Comparison of ENCODE assay signal across 13 mouse cellular contexts in genomic region chr15:82268185-82268584, GRCm38 (mm10). TPM values are rescaled to one million over a fixed set of nuclear protein-coding genes. Genes with fewer than 3 reads are reported as not detected.
A peak's percentile ranks its signal among the peaks of the same experiment; 100 is the strongest.
DNase-seq lines count a peak whose midpoint lies in the region; ATAC-seq lines count a peak whose summit lies in the region.
"Had no signal": no experiment of that assay in that cellular context is flagged by ENCODE, and none has a peak within 500 bp of the region (broad histone marks: within the 10 kb centered on the region; RNA-seq: fewer than 3 reads in every experiment).

No protein-coding gene starts in this region.

- H3K9ac ChIP-seq in liver, embryonic 12.5 days: no peak overlapping the region
- H3K9ac ChIP-seq: embryonic facial prominence, embryonic 12.5 days; limb, embryonic 13.5 days had no signal

- peak overlapping the region; percentile 53; the same call in 1 of the 2 replicates for H3K27ac ChIP-seq in forebrain, embryonic 10.5 days
- no peak overlapping the region for H3K27ac ChIP-seq in liver, embryonic 12.5 days
- H3K27ac ChIP-seq: embryonic facial prominence, embryonic 12.5 days; limb, embryonic 13.5 days; macrophage had no signal

- no peak for ATAC-seq in liver, embryonic 12.5 days

- DNase-seq in left cerebral cortex, postnatal 14 days (ENCODE audit: low spot score in 2 of 2): peak; percentile 74 to 91
- DNase-seq in left cerebral cortex, adult 9 months (ENCODE audit: low spot score in 2 of 2): no peak
- DNase-seq in forebrain, embryonic 10.5 days (ENCODE audit: extremely low spot score, low spot score): peak; percentile 39
- peak; percentile 52 to 63 for DNase-seq in layer of hippocampus, postnatal 14 days (ENCODE audit: low spot score in 2 of 2)
- DNase-seq in retina, postnatal 1 day: peak; percentile 63
- DNase-seq in urinary bladder, postnatal 25 days (ENCODE audit: low spot score): no peak
- DNase-seq in urinary bladder, postnatal 14 days (ENCODE audit: low spot score): no peak
- DNase-seq: gastrocnemius, postnatal 14 days; kidney, adult 18-20 months had no signal

- intact Hi-C loops in left cerebral cortex, postnatal 14 days (cut with DNase I): loop anchor here (5.0 kb wide), 1 partner anchor 149 kb away; no protein-coding TSS in a partner anchor

- H3K9me3 ChIP-seq in forebrain, embryonic 10.5 days: no peaks in the 10 kb centered on the region
- no peaks in the 10 kb centered on the region for H3K9me3 ChIP-seq in liver, embryonic 12.5 days (replicated peaks)
- H3K9me3 ChIP-seq: embryonic facial prominence, embryonic 12.5 days; limb, embryonic 13.5 days had no signal

- peaks cover 24% of the 10 kb centered on the region for H3K27me3 ChIP-seq in forebrain, embryonic 10.5 days (ENCODE audit: poor library complexity, severe bottlenecking)
- H3K27me3 ChIP-seq in liver, embryonic 12.5 days (replicated peaks): peaks cover 50% of the 10 kb centered on the region

- H3K4me3 ChIP-seq in forebrain, embryonic 10.5 days: peak overlapping the region; percentile 18; the same call in 1 of the 2 replicates
- H3K4me3 ChIP-seq in liver, embryonic 12.5 days: no peak overlapping the region
- H3K4me3 ChIP-seq: embryonic facial prominence, embryonic 12.5 days; limb, embryonic 13.5 days had no signal

- H3K4me2 ChIP-seq in liver, embryonic 12.5 days: no peak overlapping the region
- H3K4me2 ChIP-seq: embryonic facial prominence, embryonic 12.5 days; limb, embryonic 13.5 days had no signal

- H3K4me1 ChIP-seq in forebrain, embryonic 10.5 days: peaks cover 38% of the 10 kb centered on the region
- H3K4me1 ChIP-seq in liver, embryonic 12.5 days: peaks cover 10% of the 10 kb centered on the region
- H3K4me1 ChIP-seq: limb, embryonic 13.5 days had no signal

- WGBS in forebrain, embryonic 10.5 days: 23% methylated on average over 3 of the region's 3 CpGs
- 30% methylated on average over 3 of the region's 3 CpGs for WGBS in liver, embryonic 12.5 days (ENCODE audit: insufficient replicate concordance)

- H3K36me3 ChIP-seq in forebrain, embryonic 10.5 days (replicated peaks): no peaks in the 10 kb centered on the region
- H3K36me3 ChIP-seq in liver, embryonic 12.5 days: no peaks in the 10 kb centered on the region
- H3K36me3 ChIP-seq: embryonic facial prominence, embryonic 12.5 days; limb, embryonic 13.5 days had no signal

RNA-seq across cellular contexts. Expression of gene Sept3, which starts 6.5 kb away (rescaled TPM):
- 100 to 1,000 TPM; 428 to 442 TPM for total RNA-seq in left cerebral cortex, postnatal 14 days (2021)
- 62.1 and 62.5 TPM in 2 replicates for polyA plus RNA-seq in forebrain, embryonic 10.5 days (2016; fragmentation: Nextera tagmentation; extraction: Ambion mirVana)
- total RNA-seq in layer of hippocampus, postnatal 14 days (2021): 100 to 1,000 TPM; 583 to 613 TPM
- 0.81 and 1.4 TPM in 2 replicates for polyA plus RNA-seq in liver, embryonic 12.5 days (2016; fragmentation: Nextera tagmentation; extraction: Ambion mirVana)

RNA-seq across cellular contexts. Expression of gene 1500009C09Rik, which starts 16.0 kb away (rescaled TPM):
- 100 to 1,000 TPM; 104 TPM for total RNA-seq in left cerebral cortex, postnatal 14 days (2021)
- 0.26 TPM in 1 of 2 replicates, not detected in the other for polyA plus RNA-seq in forebrain, embryonic 10.5 days (2016; fragmentation: Nextera tagmentation; extraction: Ambion mirVana)
- 10 to 100 TPM; 89.4 to 94.8 TPM for total RNA-seq in layer of hippocampus, postnatal 14 days (2021)
- not detected in 2 replicates for polyA plus RNA-seq in liver, embryonic 12.5 days (2016; fragmentation: Nextera tagmentation; extraction: Ambion mirVana)
- total RNA-seq: gastrocnemius, postnatal 14 days had no signal
- polyA plus RNA-seq: embryonic facial prominence, embryonic 12.5 days; limb, embryonic 13.5 days; macrophage had no signal

RNA-seq across cellular contexts. Expression of gene Cenpm, which starts 23.6 kb away (rescaled TPM):
- total RNA-seq in left cerebral cortex, postnatal 14 days (2021): 1 to 10 TPM; 3.3 to 5.0 TPM
- 95.1 and 97.3 TPM in 2 replicates for polyA plus RNA-seq in forebrain, embryonic 10.5 days (2016; fragmentation: Nextera tagmentation; extraction: Ambion mirVana)
- total RNA-seq in layer of hippocampus, postnatal 14 days (2021): 1 to 10 TPM; 5.1 to 5.3 TPM
- polyA plus RNA-seq in liver, embryonic 12.5 days (2016; fragmentation: Nextera tagmentation; extraction: Ambion mirVana): 48.3 and 51.2 TPM in 2 replicates

RNA-seq across cellular contexts. Expression of gene Wbp2nl, which starts 30.6 kb away (rescaled TPM):
- not detected for total RNA-seq in left cerebral cortex, postnatal 14 days (2021)
- 0.10 and 0.11 TPM in 2 replicates for polyA plus RNA-seq in forebrain, embryonic 10.5 days (2016; fragmentation: Nextera tagmentation; extraction: Ambion mirVana)
- not detected for total RNA-seq in layer of hippocampus, postnatal 14 days (2021)
- 0.22 and 0.31 TPM in 2 replicates for polyA plus RNA-seq in liver, embryonic 12.5 days (2016; fragmentation: Nextera tagmentation; extraction: Ambion mirVana)
- total RNA-seq: gastrocnemius, postnatal 14 days had no signal
- polyA plus RNA-seq: limb, embryonic 13.5 days; macrophage had no signal

RNA-seq across cellular contexts. Expression of gene Tnfrsf13c, which starts 44.0 kb away (rescaled TPM):
- total RNA-seq in left cerebral cortex, postnatal 14 days (2021): under 1 TPM; 0.27 to 0.35 TPM
- 0.18 TPM in 1 of 2 replicates, not detected in the other for polyA plus RNA-seq in forebrain, embryonic 10.5 days (2016; fragmentation: Nextera tagmentation; extraction: Ambion mirVana)
- total RNA-seq in layer of hippocampus, postnatal 14 days (2021): under 1 TPM; 0.36 to 0.41 TPM
- 0.30 TPM in 2 replicates for polyA plus RNA-seq in liver, embryonic 12.5 days (2016; fragmentation: Nextera tagmentation; extraction: Ambion mirVana)
- total RNA-seq: gastrocnemius, postnatal 14 days had no signal

Comparison
In these comparisons a context has a peak if more than half of its experiments do, and no peak if none do; other contexts are left out.
1. DNase-seq: peak in left cerebral cortex, postnatal 14 days (2 of 2), forebrain, embryonic 10.5 days (single experiment), layer of hippocampus, postnatal 14 days (2 of 2) and retina, postnatal 1 day (single experiment); none in left cerebral cortex, adult 9 months (0 of 2), urinary bladder, postnatal 25 days (single experiment) and urinary bladder, postnatal 14 days (single experiment).